Mouse (Mus musculus): ENCODE results near the gene Nceh1. TPM values are rescaled to one million over a fixed set of nuclear protein-coding genes. Genes with fewer than 3 reads are reported as not detected.

The Nceh1 gene
- polyA plus RNA-seq, 1 experiment from 2014 or later: 4.6 TPM

- Histone ChIP-seq H3K4me3 (no peak overlapping the region), H3K4me1 (peaks cover 4% of the 10 kb centered on the region; the same call in 1 of the 2 replicates), H3K9me3 (no peaks in the 10 kb centered on the region), H3K36me3 (replicated peaks) (no peaks in the 10 kb centered on the region), H3K27ac (replicated peaks) (no peak overlapping the region), H3K27me3 (replicated peaks; ENCODE audit: low read depth, poor library complexity, severe bottlenecking) (no peaks in the 10 kb centered on the region)
- no peak for DNase-seq (ENCODE audit: low spot score)
- WGBS: 72% methylated on average over 9 of the region's 9 CpGs
Observed at GRCm38 (mm10) chr3:27302339-27303022, 119.7 kb downstream of the Nceh1 start.

GRCm38 (mm10) chr3:27306815-27307214, 124.0 kb downstream of the Nceh1 start:
- no peaks in the 10 kb centered on the region for H3K27me3 ChIP-seq (replicated peaks; ENCODE audit: low read depth, poor library complexity, severe bottlenecking)
- peaks cover 4% of the 10 kb centered on the region; the same call in 1 of the 2 replicates for H3K4me1 ChIP-seq
- H3K36me3 ChIP-seq (replicated peaks): no peaks in the 10 kb centered on the region
- 79% methylated on average over 10 of the region's 10 CpGs for WGBS
- H3K4me3 ChIP-seq: no peak overlapping the region
- no peak for DNase-seq (ENCODE audit: low spot score)
- H3K9me3 ChIP-seq: no peaks in the 10 kb centered on the region
- H3K27ac ChIP-seq (replicated peaks): no peak overlapping the region

GRCm38 (mm10) chr3:27310973-27311372, 128.2 kb downstream of the Nceh1 start:
- H3K36me3 ChIP-seq (replicated peaks): no peaks in the 10 kb centered on the region
- H3K9me3 ChIP-seq: no peaks in the 10 kb centered on the region
- WGBS: 93% methylated on average over 7 of the region's 7 CpGs
- no peaks in the 10 kb centered on the region for H3K27me3 ChIP-seq (replicated peaks; ENCODE audit: low read depth, poor library complexity, severe bottlenecking)
- H3K4me3 ChIP-seq: no peak overlapping the region
- no peak overlapping the region for H3K27ac ChIP-seq (replicated peaks)
- DNase-seq (ENCODE audit: low spot score): no peak
- H3K4me1 ChIP-seq: no peaks in the 10 kb centered on the region

GRCm38 (mm10) chr3:27311475-27311874, 128.7 kb downstream of the Nceh1 start:
- H3K9me3 ChIP-seq: no peaks in the 10 kb centered on the region
- 92% methylated on average over 4 of the region's 4 CpGs for WGBS
- H3K36me3 ChIP-seq (replicated peaks): no peaks in the 10 kb centered on the region
- H3K27me3 ChIP-seq (replicated peaks; ENCODE audit: low read depth, poor library complexity, severe bottlenecking): no peaks in the 10 kb centered on the region
- no peak for DNase-seq (ENCODE audit: low spot score)
- no peak overlapping the region for H3K4me3 ChIP-seq
- H3K4me1 ChIP-seq: no peaks in the 10 kb centered on the region
- H3K27ac ChIP-seq (replicated peaks): no peak overlapping the region

- DNase-seq (ENCODE audit: low spot score): no peak
- Histone ChIP-seq H3K4me1 (no peaks in the 10 kb centered on the region), H3K9me3 (no peaks in the 10 kb centered on the region), H3K27ac (replicated peaks) (no peak overlapping the region), H3K27me3 (replicated peaks; ENCODE audit: low read depth, poor library complexity, severe bottlenecking) (no peaks in the 10 kb centered on the region), H3K36me3 (replicated peaks) (no peaks in the 10 kb centered on the region), H3K4me3 (no peak overlapping the region)
- 77% methylated on average over 2 of the region's 2 CpGs for WGBS
Observed at GRCm38 (mm10) chr3:27314506-27315164, 131.9 kb downstream of the Nceh1 start.

- Histone ChIP-seq H3K36me3 (replicated peaks) (no peaks in the 10 kb centered on the region), H3K27me3 (replicated peaks; ENCODE audit: low read depth, poor library complexity, severe bottlenecking) (no peaks in the 10 kb centered on the region), H3K27ac (replicated peaks) (no peak within 1 kb of the TSS), H3K9me3 (no peaks in the 10 kb centered on the region), H3K4me1 (peaks cover 4% of the 10 kb centered on the region), H3K4me3 (no peak within 1 kb of the TSS)
- DNase-seq (ENCODE audit: low spot score): no peak
- WGBS: 72% methylated on average over 9 of the region's 9 CpGs
Observed at GRCm38 (mm10) chr3:27316559-27317287, 134.0 kb downstream of the Nceh1 start, which contains the start of gene Tnfsf10. Gene Tnfsf10, plus strand, starts transcription at chr3:27317028.

GRCm38 (mm10) chr3:27317288-27318024, 134.7 kb downstream of the Nceh1 start:
- Histone ChIP-seq H3K4me1 (peaks cover 4% of the 10 kb centered on the region), H3K36me3 (replicated peaks) (no peaks in the 10 kb centered on the region), H3K4me3 (no peak overlapping the region), H3K9me3 (no peaks in the 10 kb centered on the region), H3K27me3 (replicated peaks; ENCODE audit: low read depth, poor library complexity, severe bottlenecking) (no peaks in the 10 kb centered on the region), H3K27ac (replicated peaks) (no peak overlapping the region)
- WGBS: 86% methylated on average over 4 of the region's 4 CpGs
- no peak for DNase-seq (ENCODE audit: low spot score)

- no peaks in the 10 kb centered on the region for H3K36me3 ChIP-seq (replicated peaks)
- H3K4me3 ChIP-seq: no peak overlapping the region
- H3K4me1 ChIP-seq: peaks cover 4% of the 10 kb centered on the region
- H3K27ac ChIP-seq (replicated peaks): no peak overlapping the region
- H3K9me3 ChIP-seq: no peaks in the 10 kb centered on the region
- WGBS: 91% methylated on average over 1 of the region's 1 CpGs
- H3K27me3 ChIP-seq (replicated peaks; ENCODE audit: low read depth, poor library complexity, severe bottlenecking): no peaks in the 10 kb centered on the region
- no peak for DNase-seq (ENCODE audit: low spot score)
Observed at GRCm38 (mm10) chr3:27319650-27320049, 136.9 kb downstream of the Nceh1 start.

GRCm38 (mm10) chr3:27320613-27321495, 138.1 kb downstream of the Nceh1 start:
- Histone ChIP-seq H3K9me3 (no peaks in the 10 kb centered on the region), H3K27me3 (replicated peaks; ENCODE audit: low read depth, poor library complexity, severe bottlenecking) (no peaks in the 10 kb centered on the region), H3K36me3 (replicated peaks) (no peaks in the 10 kb centered on the region), H3K27ac (replicated peaks) (no peak overlapping the region), H3K4me1 (peaks cover 4% of the 10 kb centered on the region), H3K4me3 (no peak overlapping the region)
- 77% methylated on average over 9 of the region's 9 CpGs for WGBS
- DNase-seq (ENCODE audit: low spot score): no peak

GRCm38 (mm10) chr3:27322591-27322990, 139.8 kb downstream of the Nceh1 start:
- Histone ChIP-seq H3K4me3 (no peak overlapping the region), H3K27me3 (replicated peaks; ENCODE audit: low read depth, poor library complexity, severe bottlenecking) (no peaks in the 10 kb centered on the region), H3K4me1 (peaks cover 4% of the 10 kb centered on the region), H3K9me3 (no peaks in the 10 kb centered on the region), H3K27ac (replicated peaks) (no peak overlapping the region), H3K36me3 (replicated peaks) (no peaks in the 10 kb centered on the region)
- WGBS: 90% methylated on average over 9 of the region's 9 CpGs
- no peak for DNase-seq (ENCODE audit: low spot score)

- Histone ChIP-seq H3K27me3 (replicated peaks; ENCODE audit: low read depth, poor library complexity, severe bottlenecking) (no peaks in the 10 kb centered on the region), H3K4me3 (no peak overlapping the region), H3K9me3 (no peaks in the 10 kb centered on the region), H3K36me3 (replicated peaks) (no peaks in the 10 kb centered on the region), H3K27ac (replicated peaks) (no peak overlapping the region), H3K4me1 (peaks cover 4% of the 10 kb centered on the region)
- 79% methylated on average over 5 of the region's 5 CpGs for WGBS
- no peak for DNase-seq (ENCODE audit: low spot score)
Observed at GRCm38 (mm10) chr3:27323551-27323950, 140.8 kb downstream of the Nceh1 start.

All from embryonic facial prominence, embryonic 10.5 days (tissue).